Mouse (Mus musculus): ENCODE data around the gene 4933427D14Rik. TPM values are rescaled to one million over a fixed set of nuclear protein-coding genes. Genes with fewer than 3 reads are reported as not detected.
"Not testable (repeated sequence)": the region's sequence is repeated elsewhere in the genome, so short reads cannot be mapped to it uniquely, and the experiment has no call there.

The 4933427D14Rik gene
- total and polyA plus RNA-seq, 2 experiments from 2014 or later: 14.4 to 17.2 TPM

- ATAC-seq: no peak
- peaks cover 22% of the 10 kb centered on the region; the same call in 1 of the 2 replicates for H3K36me3 ChIP-seq (ENCODE audit: insufficient read depth, low read length)
- 94% methylated on average over 5 of the region's 5 CpGs for WGBS
Measured at GRCm38 (mm10) chr11:72180556-72180955, 26.7 kb downstream of the 4933427D14Rik start.

GRCm38 (mm10) chr11:72176553-72176952 lies 30.7 kb downstream of the 4933427D14Rik start:
- H3K4me2 ChIP-seq (ENCODE audit: low read depth, low read length): no peak overlapping the region
- no peak overlapping the region for H3K4me3 ChIP-seq (ENCODE audit: low read length)
- no peak for ATAC-seq
- TF ChIP-seq CTCF (IDR thresholded peaks at IDR 0.05; ENCODE audit: low read depth): no peak
- no peaks in the 10 kb centered on the region for H3K27me3 ChIP-seq (ENCODE audit: insufficient read depth, low read length)
- H3K9ac ChIP-seq (replicated peaks; ENCODE audit: low read length): no peak overlapping the region
- no peak overlapping the region for H3K27ac ChIP-seq
- 22% methylated on average over 3 of the region's 3 CpGs for WGBS
- no peaks in the 10 kb centered on the region for H3K4me1 ChIP-seq (ENCODE audit: insufficient read depth, low read length)
- peak; percentile 18 for DNase-seq (ENCODE audit: low spot score)
- no peaks in the 10 kb centered on the region for H3K9me3 ChIP-seq (ENCODE audit: low read length)
- peaks cover 32% of the 10 kb centered on the region; the same call in 1 of the 2 replicates for H3K36me3 ChIP-seq (ENCODE audit: insufficient read depth, low read length)

More at GRCm38 (mm10) chr11:72180556-72180955, 26.7 kb downstream of the 4933427D14Rik start:
- Histone ChIP-seq H3K27me3 (ENCODE audit: insufficient read depth, low read length) (no peaks in the 10 kb centered on the region), H3K4me2 (ENCODE audit: low read depth, low read length) (no peak overlapping the region), H3K4me1 (ENCODE audit: insufficient read depth, low read length) (no peaks in the 10 kb centered on the region), H3K9ac (replicated peaks; ENCODE audit: low read length) (no peak overlapping the region), H3K27ac (no peak overlapping the region), H3K9me3 (ENCODE audit: low read length) (no peaks in the 10 kb centered on the region), H3K4me3 (ENCODE audit: low read length) (no peak overlapping the region)
- no peak for DNase-seq (ENCODE audit: low spot score)
- TF ChIP-seq CTCF (IDR thresholded peaks at IDR 0.05; ENCODE audit: low read depth): no peak

- Histone ChIP-seq H3K4me2 (ENCODE audit: low read depth, low read length) (no peak overlapping the region), H3K4me3 (ENCODE audit: low read length) (no peak overlapping the region), H3K36me3 (ENCODE audit: insufficient read depth, low read length) (peaks cover 30% of the 10 kb centered on the region; the same call in 1 of the 2 replicates), H3K27me3 (ENCODE audit: insufficient read depth, low read length) (no peaks in the 10 kb centered on the region), H3K27ac (no peak overlapping the region), H3K9ac (replicated peaks; ENCODE audit: low read length) (no peak overlapping the region), H3K4me1 (ENCODE audit: insufficient read depth, low read length) (no peaks in the 10 kb centered on the region), H3K9me3 (ENCODE audit: low read length) (no peaks in the 10 kb centered on the region)
- DNase-seq (ENCODE audit: low spot score) (no peak), ATAC-seq (no peak)
- no peak for TF ChIP-seq CTCF (IDR thresholded peaks at IDR 0.05; ENCODE audit: low read depth)
- 64% methylated on average over 5 of the region's 5 CpGs for WGBS
Measured at GRCm38 (mm10) chr11:72175966-72176365, 31.3 kb downstream of the 4933427D14Rik start.

GRCm38 (mm10) chr11:72174721-72175120 lies 32.5 kb downstream of the 4933427D14Rik start:
- H3K4me3 ChIP-seq (ENCODE audit: low read length): no peak overlapping the region
- H3K27ac ChIP-seq: no peak overlapping the region
- H3K36me3 ChIP-seq (ENCODE audit: insufficient read depth, low read length): peaks cover 30% of the 10 kb centered on the region; the same call in 1 of the 2 replicates
- 95% methylated on average over 6 of the region's 6 CpGs for WGBS
- H3K9ac ChIP-seq (replicated peaks; ENCODE audit: low read length): no peak overlapping the region
- no peak for DNase-seq (ENCODE audit: low spot score)
- no peaks in the 10 kb centered on the region for H3K4me1 ChIP-seq (ENCODE audit: insufficient read depth, low read length)
- TF ChIP-seq CTCF (IDR thresholded peaks at IDR 0.05; ENCODE audit: low read depth): no peak
- H3K27me3 ChIP-seq (ENCODE audit: insufficient read depth, low read length): no peaks in the 10 kb centered on the region
- no peak overlapping the region for H3K4me2 ChIP-seq (ENCODE audit: low read depth, low read length)
- H3K9me3 ChIP-seq (ENCODE audit: low read length): no peaks in the 10 kb centered on the region
- no peak for ATAC-seq

GRCm38 (mm10) chr11:72173506-72173905 lies 33.8 kb downstream of the 4933427D14Rik start:
- H3K9me3 ChIP-seq (ENCODE audit: low read length): no peaks in the 10 kb centered on the region
- WGBS: 71% methylated on average over 5 of the region's 5 CpGs
- H3K9ac ChIP-seq (replicated peaks; ENCODE audit: low read length): no peak overlapping the region
- peaks cover 28% of the 10 kb centered on the region for H3K36me3 ChIP-seq (ENCODE audit: insufficient read depth, low read length)
- no peak for TF ChIP-seq CTCF (IDR thresholded peaks at IDR 0.05; ENCODE audit: low read depth)
- H3K27me3 ChIP-seq (ENCODE audit: insufficient read depth, low read length): no peaks in the 10 kb centered on the region
- DNase-seq (ENCODE audit: low spot score): no peak
- no peak overlapping the region for H3K27ac ChIP-seq
- H3K4me2 ChIP-seq (ENCODE audit: low read depth, low read length): no peak overlapping the region
- H3K4me3 ChIP-seq (ENCODE audit: low read length): no peak overlapping the region
- no peaks in the 10 kb centered on the region for H3K4me1 ChIP-seq (ENCODE audit: insufficient read depth, low read length)
- ATAC-seq: no peak

- not testable (repeated sequence) for DNase-seq (ENCODE audit: low spot score); H3K27ac ChIP-seq; H3K9ac ChIP-seq (replicated peaks; ENCODE audit: low read length); H3K9me3 ChIP-seq (ENCODE audit: low read length); H3K4me2 ChIP-seq (ENCODE audit: low read depth, low read length); H3K27me3 ChIP-seq (ENCODE audit: insufficient read depth, low read length); H3K4me1 ChIP-seq (ENCODE audit: insufficient read depth, low read length); ATAC-seq; H3K4me3 ChIP-seq (ENCODE audit: low read length)
- 73% methylated on average over 4 of the region's 4 CpGs for WGBS
- peaks cover 33% of the 10 kb centered on the region for H3K36me3 ChIP-seq (ENCODE audit: insufficient read depth, low read length)
Measured at GRCm38 (mm10) chr11:72171906-72172305, 35.4 kb downstream of the 4933427D14Rik start.

GRCm38 (mm10) chr11:72169871-72170270 lies 37.4 kb downstream of the 4933427D14Rik start:
- Histone ChIP-seq H3K9ac (replicated peaks; ENCODE audit: low read length) (no peak overlapping the region), H3K4me1 (ENCODE audit: insufficient read depth, low read length) (no peaks in the 10 kb centered on the region), H3K27me3 (ENCODE audit: insufficient read depth, low read length) (no peaks in the 10 kb centered on the region), H3K27ac (no peak overlapping the region), H3K4me2 (ENCODE audit: low read depth, low read length) (no peak overlapping the region), H3K36me3 (ENCODE audit: insufficient read depth, low read length) (peaks cover 40% of the 10 kb centered on the region), H3K4me3 (ENCODE audit: low read length) (no peak overlapping the region), H3K9me3 (ENCODE audit: low read length) (no peaks in the 10 kb centered on the region)
- DNase-seq (ENCODE audit: low spot score) (no peak), ATAC-seq (no peak)
- 89% methylated on average over 4 of the region's 4 CpGs for WGBS
- no peak for TF ChIP-seq CTCF (IDR thresholded peaks at IDR 0.05; ENCODE audit: low read depth)
